Mouse (Mus musculus): ENCODE results near the gene Dot1l.

- TF ChIP-seq POLR2A (IDR thresholded peaks at IDR 0.05; ENCODE audit: borderline replicate concordance, low read depth, low read length) (no peak), CTCF (IDR thresholded peaks at IDR 0.05; ENCODE audit: low read depth, low read length) (no peak)
Observed at GRCm38 (mm10) chr10:80835617-80836016, 80.6 kb downstream of the Dot1l start.
